Mouse (Mus musculus) embryonic facial prominence, embryonic 14.5 days (tissue): ENCODE measurements around the gene Tmc3. TPM values are rescaled to one million over a fixed set of nuclear protein-coding genes. Genes with fewer than 3 reads are reported as not detected.

Source experiments
- ATAC-seq: fragments of 200-750 bp; cut with Nextera tagmentation; 2 replicates; pipeline ENCODE4 v1.8.0; 2017; ENCODE audit warnings: low read depth, moderate number of reproducible peaks, moderate TSS enrichment
- DNase-seq: peaks from one replicate; pipeline ENCODE4 v3.0.0-alpha.2; 2015; ENCODE audit warnings: low spot score
- H3K27ac ChIP-seq: fragments of 300-500 bp; sonication (generic); replicated peaks from 2 replicates; pipeline ENCODE4 v1.5.1; 2014; ENCODE audit warnings: low read depth, mild to moderate bottlenecking, low read length, moderate library complexity
- H3K27me3 ChIP-seq: fragments of 300-500 bp; sonication (generic); replicated peaks from 2 replicates; pipeline ENCODE4 v1.6.1; 2014; ENCODE audit warnings: low read length; ENCODE audit not compliant: control insufficient read depth, insufficient read depth
- H3K36me3 ChIP-seq: fragments of 300-500 bp; sonication (generic); 2 replicates; pipeline ENCODE4 v1.6.1; 2014; ENCODE audit warnings: low read length, mixed read lengths; ENCODE audit not compliant: control insufficient read depth, insufficient read depth
- H3K4me1 ChIP-seq: fragments of 300-500 bp; sonication (generic); 2 replicates; pipeline ENCODE4 v1.6.1; 2014; ENCODE audit warnings: antibody characterized with exemption, low read length; ENCODE audit not compliant: control insufficient read depth, insufficient read depth
- H3K4me2 ChIP-seq: fragments of 300-500 bp; sonication (generic); 2 replicates; pipeline ENCODE4 v1.6.1; 2014; ENCODE audit warnings: low read depth, mild to moderate bottlenecking, low read length, moderate library complexity, mixed read lengths
- H3K4me3 ChIP-seq: fragments of 300-500 bp; sonication (generic); 2 replicates; pipeline ENCODE4 v1.5.1; 2014; ENCODE audit warnings: low read depth, mild to moderate bottlenecking, low read length
- H3K9ac ChIP-seq: fragments of 300-500 bp; sonication (generic); 2 replicates; pipeline ENCODE4 v1.6.1; 2014; ENCODE audit warnings: low read depth, mild to moderate bottlenecking, low read length, moderate library complexity, mixed read lengths
- H3K9me3 ChIP-seq: fragments of 300-500 bp; sonication (generic); 2 replicates; pipeline ENCODE4 v1.6.1; 2016; ENCODE audit warnings: low read length; ENCODE audit not compliant: control insufficient read depth
- WGBS: fragments of 180-500 bp; shearing (Covaris S2); extraction: QIAGEN DNeasy Blood & Tissue Kit; methylation state at CpG from one replicate; pipeline ENCODE4 v1.1.7; 2014; 5-methylcytosine and 5-hydroxymethylcytosine counted together
- polyA plus RNA-seq: library from polyadenylated mRNA; unstranded; fragments of >200 nt; fragmentation: Nextera tagmentation; extraction: Ambion mirVana; gene quantifications from 2 replicates; pipeline ENCODE4 v1.2.1, GENCODE M21; 2014

The Tmc3 gene
- polyA plus RNA-seq, 1 experiment from 2014 or later: 0.99 TPM

DNA sequence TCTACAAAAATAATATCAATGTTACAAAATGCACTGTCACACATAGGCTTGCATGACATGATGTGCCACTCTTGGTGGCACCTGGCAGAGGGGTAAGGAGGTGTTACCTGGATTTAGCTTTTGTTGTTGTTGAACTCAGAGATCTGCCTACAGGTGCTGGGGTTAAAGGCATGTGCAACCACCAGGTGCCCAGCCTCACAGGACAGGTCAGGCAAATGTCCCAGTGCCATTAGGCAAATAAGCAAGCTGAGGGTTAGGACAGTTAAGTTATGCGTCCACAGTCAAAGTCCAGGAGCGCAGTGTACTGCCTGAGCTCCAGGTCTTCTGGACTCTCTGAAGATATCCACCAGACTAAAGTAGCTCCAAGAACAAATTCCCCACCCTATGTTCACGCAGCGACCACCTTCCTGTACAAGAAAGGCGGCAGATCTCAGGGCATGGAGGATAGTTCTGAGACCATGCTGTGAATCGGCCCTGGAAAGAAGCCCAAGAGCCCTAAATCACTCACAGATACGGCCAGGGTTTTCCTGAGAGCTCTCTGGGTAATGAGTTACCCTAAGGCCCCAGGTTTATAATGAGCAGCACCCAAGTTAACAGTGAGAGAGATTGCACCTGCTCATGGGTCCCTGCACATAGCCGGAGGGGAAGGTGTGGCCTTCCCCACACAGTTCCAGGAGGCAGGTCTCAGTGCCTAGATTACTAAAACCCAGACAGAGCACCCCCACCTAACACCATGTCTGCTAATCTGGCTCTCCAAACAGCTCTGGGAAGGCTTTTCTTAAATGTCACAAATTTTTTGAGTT lies 53.3 kb downstream of the Tmc3 start:
- no peak for ATAC-seq
- 90% methylated on average over 8 of the region's 8 CpGs for WGBS

DNA sequence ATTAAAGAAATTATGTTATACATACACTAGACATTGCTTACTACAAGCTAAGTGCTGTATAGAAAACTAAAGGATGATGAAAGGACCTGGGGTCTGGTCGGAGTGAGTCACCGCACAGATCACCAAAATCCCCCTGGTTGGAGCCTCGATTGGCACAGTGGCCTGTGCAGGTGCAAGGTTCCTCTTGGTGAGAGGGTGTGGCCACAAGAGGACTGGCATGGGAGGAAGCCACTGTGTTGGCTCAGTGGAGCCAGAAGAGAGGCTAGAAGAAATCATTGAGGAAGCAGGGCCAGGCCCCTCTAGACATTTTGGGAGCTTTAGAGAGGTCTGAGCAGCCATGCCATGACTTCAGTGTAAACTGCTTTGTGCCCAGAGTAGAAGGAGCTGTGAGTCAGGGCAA lies 54.4 kb downstream of the Tmc3 start:
- DNase-seq: no peak
- 0 out of 2 replicates have a peak, but pooled peaks cover under 1% of the 10 kb centered on the region for H3K4me1 ChIP-seq
- no peak overlapping the region for H3K4me2 ChIP-seq
- no peaks in the 10 kb centered on the region for H3K9me3 ChIP-seq
- H3K4me3 ChIP-seq: no peak overlapping the region
- H3K9ac ChIP-seq: no peak overlapping the region
- peaks cover 53% of the 10 kb centered on the region for H3K36me3 ChIP-seq
- no peak overlapping the region for H3K27ac ChIP-seq
- ATAC-seq: no peak
- no peaks in the 10 kb centered on the region for H3K27me3 ChIP-seq
- WGBS: 85% methylated on average over 3 of the region's 3 CpGs

More for the DNA sequence above, 53.3 kb downstream of the Tmc3 start:
- Histone ChIP-seq H3K27ac (no peak overlapping the region), H3K9me3 (no peaks in the 10 kb centered on the region), H3K9ac (no peak overlapping the region), H3K4me2 (no peak overlapping the region), H3K27me3 (no peaks in the 10 kb centered on the region), H3K4me1 (peaks cover 11% of the 10 kb centered on the region), H3K36me3 (peaks cover 43% of the 10 kb centered on the region), H3K4me3 (no peak overlapping the region)
- DNase-seq: no peak

GRCm38 (mm10) chr7:83640581-83640980 lies 55.9 kb downstream of the Tmc3 start:
- H3K36me3 ChIP-seq: peaks cover 58% of the 10 kb centered on the region
- no peaks in the 10 kb centered on the region for H3K4me1 ChIP-seq

GRCm38 (mm10) chr7:83641163-83641562 lies 56.4 kb downstream of the Tmc3 start:
- DNase-seq (no peak), ATAC-seq (no peak)
- WGBS: 43% methylated on average over 2 of the region's 2 CpGs
- no peaks in the 10 kb centered on the region for H3K27me3 ChIP-seq
- no peak overlapping the region for H3K4me2 ChIP-seq
- no peak overlapping the region for H3K4me3 ChIP-seq
- no peaks in the 10 kb centered on the region for H3K9me3 ChIP-seq
- peaks cover 57% of the 10 kb centered on the region for H3K36me3 ChIP-seq
- no peak overlapping the region for H3K27ac ChIP-seq
- H3K4me1 ChIP-seq: no peaks in the 10 kb centered on the region
- H3K9ac ChIP-seq: no peak overlapping the region

More at GRCm38 (mm10) chr7:83640581-83640980, 55.9 kb downstream of the Tmc3 start:
- H3K9ac ChIP-seq: no peak overlapping the region
- H3K27me3 ChIP-seq: no peaks in the 10 kb centered on the region
- no peak overlapping the region for H3K4me2 ChIP-seq
- no peak overlapping the region for H3K27ac ChIP-seq
- 84% methylated on average over 5 of the region's 5 CpGs for WGBS
- DNase-seq (no peak), ATAC-seq (no peak)
- no peak overlapping the region for H3K4me3 ChIP-seq
- no peaks in the 10 kb centered on the region for H3K9me3 ChIP-seq

GRCm38 (mm10) chr7:83643581-83643980 lies 58.9 kb downstream of the Tmc3 start:
- Histone ChIP-seq H3K4me3 (no peak overlapping the region), H3K27me3 (no peaks in the 10 kb centered on the region), H3K4me2 (no peak overlapping the region), H3K27ac (no peak overlapping the region), H3K9ac (no peak overlapping the region), H3K36me3 (peaks cover 42% of the 10 kb centered on the region), H3K4me1 (no peaks in the 10 kb centered on the region), H3K9me3 (no peaks in the 10 kb centered on the region)
- DNase-seq: no peak
- ATAC-seq: no peak
- WGBS: 88% methylated on average over 6 of the region's 6 CpGs

DNA sequence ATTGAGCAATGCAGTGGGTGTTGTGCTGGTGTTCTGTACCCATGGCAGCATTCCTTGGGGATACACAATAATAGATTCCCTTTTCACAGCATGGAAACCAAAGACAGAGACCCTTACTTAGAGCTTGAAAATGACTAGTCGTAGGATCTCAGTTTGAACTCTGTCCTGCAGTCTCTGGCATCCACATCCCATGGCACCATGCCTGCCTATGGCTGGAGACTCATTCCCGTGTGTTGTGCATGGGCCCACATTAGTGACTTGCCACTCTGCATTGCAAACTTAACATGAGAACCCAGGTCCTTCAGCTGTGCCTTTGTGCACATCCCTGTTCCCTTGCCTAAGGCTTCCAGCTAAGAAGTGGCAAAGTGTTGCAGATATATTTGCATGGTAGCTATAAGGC lies 60.0 kb downstream of the Tmc3 start:
- H3K4me1 ChIP-seq: no peaks in the 10 kb centered on the region
- H3K27me3 ChIP-seq: no peaks in the 10 kb centered on the region
- no peak overlapping the region for H3K9ac ChIP-seq
- H3K36me3 ChIP-seq: peaks cover 36% of the 10 kb centered on the region
- H3K4me2 ChIP-seq: no peak overlapping the region
- H3K27ac ChIP-seq: no peak overlapping the region
- 82% methylated on average over 2 of the region's 2 CpGs for WGBS
- no peak for DNase-seq
- H3K9me3 ChIP-seq: no peaks in the 10 kb centered on the region
- no peak for ATAC-seq
- no peak overlapping the region for H3K4me3 ChIP-seq

DNA sequence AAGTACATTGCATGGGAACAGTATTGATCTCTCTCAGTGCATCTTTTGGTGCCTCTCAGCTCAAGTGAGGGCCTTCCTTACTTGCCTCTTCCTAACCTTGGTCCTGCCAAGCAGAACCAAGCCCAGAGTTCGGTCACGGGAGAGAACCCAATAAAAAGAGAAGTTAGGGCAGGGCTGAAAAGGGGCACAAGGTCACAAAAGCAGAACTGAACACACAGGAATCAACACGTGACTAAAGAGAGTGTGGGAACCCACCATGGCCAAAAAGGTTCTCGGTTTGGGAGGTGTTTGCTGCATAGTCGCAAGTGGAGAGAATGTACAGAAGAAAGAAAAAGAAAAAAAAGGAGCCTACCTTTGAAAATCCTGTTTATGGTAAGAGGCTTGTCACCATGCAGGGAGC lies 60.7 kb downstream of the Tmc3 start:
- Histone ChIP-seq H3K4me1 (no peaks in the 10 kb centered on the region), H3K27me3 (no peaks in the 10 kb centered on the region), H3K9me3 (no peaks in the 10 kb centered on the region), H3K4me2 (no peak overlapping the region), H3K27ac (no peak overlapping the region), H3K9ac (no peak overlapping the region), H3K36me3 (peaks cover 31% of the 10 kb centered on the region), H3K4me3 (no peak overlapping the region)
- ATAC-seq (no peak), DNase-seq (no peak)
- 82% methylated on average over 5 of the region's 5 CpGs for WGBS

DNA sequence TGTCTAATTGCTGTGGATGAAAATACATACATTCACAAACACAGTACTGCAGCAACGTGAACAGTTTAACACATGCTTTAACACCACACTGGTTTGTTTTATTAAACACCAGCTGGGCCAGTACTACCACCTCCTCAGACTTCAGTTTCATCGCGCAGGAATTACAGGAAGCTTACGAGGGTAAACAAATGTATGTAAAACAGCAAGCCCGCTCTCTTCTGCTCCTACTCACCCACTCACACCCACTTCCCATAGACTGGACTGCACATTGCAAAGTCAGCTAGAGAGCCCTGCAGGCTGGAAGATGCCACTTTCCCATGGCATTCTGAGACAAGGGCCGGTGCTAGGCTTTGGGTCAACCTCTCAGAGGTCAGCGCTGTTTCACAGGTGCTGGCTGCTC lies 64.1 kb downstream of the Tmc3 start:
- Histone ChIP-seq H3K36me3 (peaks cover 7% of the 10 kb centered on the region; the same call in 1 of the 2 replicates), H3K4me2 (no peak overlapping the region), H3K27ac (no peak overlapping the region), H3K27me3 (no peaks in the 10 kb centered on the region), H3K9me3 (no peaks in the 10 kb centered on the region), H3K4me1 (no peaks in the 10 kb centered on the region), H3K4me3 (no peak overlapping the region), H3K9ac (no peak overlapping the region)
- no peak for DNase-seq
- ATAC-seq: no peak
- 67% methylated on average over 7 of the region's 7 CpGs for WGBS

DNA sequence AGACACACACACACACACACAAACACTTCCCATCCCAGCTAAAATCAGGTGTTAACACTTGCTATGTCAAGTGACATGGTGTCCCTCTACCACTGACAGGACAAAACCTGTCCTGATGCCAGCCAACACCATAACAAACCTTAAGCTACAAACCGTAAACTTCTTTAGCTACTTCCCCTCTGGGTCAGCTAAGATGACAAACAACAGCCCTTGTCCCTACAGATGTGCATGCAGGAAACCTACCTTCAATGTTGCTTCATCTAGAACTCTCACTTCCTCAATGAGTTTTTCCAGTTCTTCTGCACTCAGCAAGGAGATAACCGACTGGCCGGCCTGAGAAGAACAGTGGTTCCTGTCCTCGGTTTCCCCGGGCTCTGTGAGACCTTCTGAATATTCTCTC lies 65.9 kb downstream of the Tmc3 start:
- H3K9ac ChIP-seq: no peak overlapping the region
- no peaks in the 10 kb centered on the region for H3K9me3 ChIP-seq
- H3K27ac ChIP-seq: no peak overlapping the region
- H3K4me3 ChIP-seq: no peak overlapping the region
- no peak overlapping the region for H3K4me2 ChIP-seq
- DNase-seq (no peak), ATAC-seq (no peak)
- no peaks in the 10 kb centered on the region for H3K27me3 ChIP-seq
- no peaks in the 10 kb centered on the region for H3K4me1 ChIP-seq
- no peaks in the 10 kb centered on the region for H3K36me3 ChIP-seq
- 92% methylated on average over 5 of the region's 5 CpGs for WGBS
